Mouse (Mus musculus) intestine, embryonic 14.5 days (tissue): ENCODE measurements around the gene Tgfb3. TPM values are rescaled to one million over a fixed set of nuclear protein-coding genes. Genes with fewer than 3 reads are reported as not detected.

Source experiments
- ATAC-seq: fragments of 200-750 bp; cut with Nextera tagmentation; replicated peaks from 2 replicates; pipeline ENCODE4 v1.8.0; 2017; ENCODE audit warnings: low read depth, moderate number of reproducible peaks, moderate TSS enrichment, moderate library complexity; ENCODE audit not compliant: low FRiP score, low TSS enrichment
- DNase-seq: peaks from one replicate; pipeline ENCODE4 v3.0.0-alpha.2; 2018; ENCODE audit warnings: low spot score
- H3K27ac ChIP-seq: fragments of 300-500 bp; sonication (generic); 2 replicates; pipeline ENCODE4 v1.5.1; 2014; ENCODE audit warnings: low read depth, mild to moderate bottlenecking, control low read depth
- H3K27me3 ChIP-seq: fragments of 300-500 bp; sonication (generic); replicated peaks from 2 replicates; pipeline ENCODE4 v1.6.1; 2014; ENCODE audit warnings: low read length, control low read depth; ENCODE audit not compliant: control insufficient read depth, insufficient read depth
- H3K36me3 ChIP-seq: fragments of 300-500 bp; sonication (generic); 2 replicates; pipeline ENCODE4 v1.6.1; 2014; ENCODE audit warnings: low read length, control low read depth; ENCODE audit not compliant: control insufficient read depth, insufficient read depth
- H3K4me1 ChIP-seq: fragments of 300-500 bp; sonication (generic); replicated peaks from 2 replicates; pipeline ENCODE4 v1.6.1; 2014; ENCODE audit warnings: low read length, control low read depth, mixed read lengths; ENCODE audit not compliant: control insufficient read depth, insufficient read depth
- H3K4me2 ChIP-seq: fragments of 300-500 bp; sonication (generic); 2 replicates; pipeline ENCODE4 v1.6.1; 2014; ENCODE audit warnings: low read length
- H3K4me3 ChIP-seq: fragments of 300-500 bp; sonication (generic); 2 replicates; pipeline ENCODE4 v1.5.1; 2014; ENCODE audit warnings: low read depth, low read length, control low read depth, mixed read lengths
- H3K9ac ChIP-seq: fragments of 300-500 bp; sonication (generic); 2 replicates; pipeline ENCODE4 v1.6.1; 2014; ENCODE audit warnings: mild to moderate bottlenecking, low read length
- H3K9me3 ChIP-seq: fragments of 300-500 bp; sonication (generic); 2 replicates; pipeline ENCODE4 v1.6.1; 2016; ENCODE audit warnings: low read length, control low read depth; ENCODE audit not compliant: control insufficient read depth
- WGBS: fragments of 180-500 bp; shearing (Covaris S2); extraction: QIAGEN DNeasy Blood & Tissue Kit; methylation state at CpG from one replicate; pipeline ENCODE4 v1.1.7; 2014; 5-methylcytosine and 5-hydroxymethylcytosine counted together
- polyA plus RNA-seq: library from polyadenylated mRNA; unstranded; fragments of >200 nt; fragmentation: Nextera tagmentation; extraction: Ambion mirVana; gene quantifications from 2 replicates; pipeline ENCODE4 v1.2.1, GENCODE M21; 2014

Gene Tgfb3
- polyA plus RNA-seq, 1 experiment from 2014 or later: 22.1 TPM

DNA sequence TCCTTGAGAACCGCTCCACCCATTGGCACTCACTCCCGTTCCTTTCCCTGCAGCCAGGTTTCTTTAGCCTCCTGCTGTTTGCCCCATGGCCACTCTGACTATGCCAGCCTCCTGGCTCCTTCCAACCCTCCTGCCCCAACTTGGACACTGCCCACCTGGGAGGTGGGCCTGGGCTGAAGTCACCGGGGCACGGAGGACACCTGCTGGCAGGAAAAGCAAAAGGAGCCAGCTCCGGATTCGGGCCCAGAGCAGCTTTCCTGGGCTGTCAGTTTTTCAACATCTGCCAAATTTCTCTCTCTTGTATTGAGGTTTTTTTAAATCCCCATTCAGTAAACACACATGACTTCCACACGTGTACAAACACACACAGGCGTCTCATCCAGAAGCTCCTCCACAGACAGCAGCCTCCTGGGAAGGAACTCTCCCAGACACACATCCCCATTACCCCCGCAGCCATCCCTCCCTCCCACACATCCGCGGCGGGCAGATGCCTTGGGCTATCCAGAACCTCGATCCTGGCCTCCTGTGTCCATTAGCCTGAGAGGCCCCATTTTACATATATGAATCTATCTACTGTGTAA lies 2.4 kb downstream of the Tgfb3 start:
- Histone ChIP-seq H3K27ac (no peak overlapping the region), H3K36me3 (no peaks in the 10 kb centered on the region), H3K27me3 (no peaks in the 10 kb centered on the region), H3K9ac (peak overlapping the region; percentile 39), H3K4me2 (peak overlapping the region; percentile 78), H3K4me3 (peak overlapping the region; percentile 54), H3K4me1 (peaks cover 12% of the 10 kb centered on the region), H3K9me3 (no peaks in the 10 kb centered on the region)
- 5% methylated on average over 13 of the region's 13 CpGs for WGBS
- DNase-seq (peak; percentile 58), ATAC-seq (no peak)

DNA sequence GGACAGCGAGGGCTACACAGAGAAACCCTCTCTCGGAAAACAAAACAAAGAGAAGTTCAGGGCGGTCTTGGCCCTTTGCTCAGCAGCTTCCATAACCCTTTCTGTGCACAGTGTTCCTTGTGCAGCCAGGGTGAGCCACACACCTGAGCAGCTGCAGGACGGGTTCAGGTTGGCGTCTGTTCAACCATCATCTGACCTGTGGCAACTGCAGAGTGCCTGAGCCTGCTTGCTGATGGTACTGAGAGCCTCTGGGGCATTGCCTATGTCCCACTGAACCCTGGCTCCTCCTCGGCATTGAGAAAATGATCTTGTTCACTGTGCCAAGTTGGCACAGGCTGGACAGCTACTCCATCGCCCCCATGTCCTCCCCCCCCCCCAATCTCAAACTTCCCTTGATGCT lies 3.5 kb downstream of the Tgfb3 start:
- no peak for ATAC-seq
- 88% methylated on average over 7 of the region's 7 CpGs for WGBS

DNA sequence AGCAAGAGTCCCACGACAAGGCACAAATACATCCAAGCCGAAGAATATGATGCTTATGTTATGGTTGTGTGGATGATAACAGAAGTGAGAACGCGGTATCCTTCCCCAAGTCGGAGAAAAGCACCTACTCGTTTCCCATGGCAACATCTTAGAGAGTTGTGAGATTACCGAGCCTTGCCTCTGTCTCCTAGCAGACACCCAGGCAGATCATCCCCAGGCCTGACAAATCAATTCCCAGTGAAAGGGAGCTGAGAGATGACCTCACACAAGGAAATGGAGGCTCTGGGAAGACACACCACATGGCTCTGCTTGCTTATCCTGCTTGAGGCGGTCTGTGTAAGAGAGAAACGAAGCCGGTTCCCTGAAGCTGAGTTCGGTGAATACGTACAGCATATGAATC lies 4.2 kb downstream of the Tgfb3 start:
- Histone ChIP-seq H3K9me3 (no peaks in the 10 kb centered on the region), H3K36me3 (no peaks in the 10 kb centered on the region), H3K4me3 (no peak overlapping the region), H3K4me1 (peaks cover 12% of the 10 kb centered on the region), H3K9ac (no peak overlapping the region), H3K27me3 (no peaks in the 10 kb centered on the region), H3K4me2 (no peak overlapping the region), H3K27ac (no peak overlapping the region)
- ATAC-seq (no peak), DNase-seq (no peak)
- 80% methylated on average over 12 of the region's 12 CpGs for WGBS

More for the DNA sequence above, 3.5 kb downstream of the Tgfb3 start:
- H3K9ac ChIP-seq: no peak overlapping the region
- H3K27ac ChIP-seq: no peak overlapping the region
- no peak for DNase-seq
- no peaks in the 10 kb centered on the region for H3K9me3 ChIP-seq
- H3K4me1 ChIP-seq: peaks cover 12% of the 10 kb centered on the region
- H3K36me3 ChIP-seq: no peaks in the 10 kb centered on the region
- H3K4me2 ChIP-seq: peak overlapping the region; percentile 78
- H3K27me3 ChIP-seq: no peaks in the 10 kb centered on the region
- no peak overlapping the region for H3K4me3 ChIP-seq

DNA sequence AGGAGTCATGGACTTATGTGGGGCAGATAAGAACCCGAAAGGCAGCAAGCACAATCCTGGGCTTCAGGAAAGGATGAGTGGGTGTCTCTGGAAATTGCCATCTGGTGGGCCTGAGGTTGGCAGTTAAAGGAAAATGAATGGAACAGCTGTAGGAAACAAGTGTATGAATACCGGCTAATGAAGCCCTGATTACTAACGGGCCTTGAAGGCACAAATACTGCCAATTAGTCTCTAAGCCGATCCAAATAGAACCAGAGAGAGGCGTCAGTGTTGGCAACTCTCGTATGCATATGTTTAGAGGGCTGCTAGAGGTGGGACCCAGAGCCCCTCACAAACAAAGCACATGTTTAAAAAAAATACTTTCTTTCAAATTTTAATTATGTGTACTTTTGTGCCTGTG lies 7.4 kb downstream of the Tgfb3 start:
- Histone ChIP-seq H3K4me1 (peaks cover 9% of the 10 kb centered on the region), H3K4me2 (no peak overlapping the region), H3K9me3 (no peaks in the 10 kb centered on the region), H3K36me3 (peaks cover 16% of the 10 kb centered on the region; the same call in 1 of the 2 replicates), H3K4me3 (no peak overlapping the region), H3K27ac (no peak overlapping the region), H3K9ac (no peak overlapping the region), H3K27me3 (no peaks in the 10 kb centered on the region)
- WGBS: 92% methylated on average over 6 of the region's 6 CpGs
- DNase-seq: no peak
- no peak for ATAC-seq

DNA sequence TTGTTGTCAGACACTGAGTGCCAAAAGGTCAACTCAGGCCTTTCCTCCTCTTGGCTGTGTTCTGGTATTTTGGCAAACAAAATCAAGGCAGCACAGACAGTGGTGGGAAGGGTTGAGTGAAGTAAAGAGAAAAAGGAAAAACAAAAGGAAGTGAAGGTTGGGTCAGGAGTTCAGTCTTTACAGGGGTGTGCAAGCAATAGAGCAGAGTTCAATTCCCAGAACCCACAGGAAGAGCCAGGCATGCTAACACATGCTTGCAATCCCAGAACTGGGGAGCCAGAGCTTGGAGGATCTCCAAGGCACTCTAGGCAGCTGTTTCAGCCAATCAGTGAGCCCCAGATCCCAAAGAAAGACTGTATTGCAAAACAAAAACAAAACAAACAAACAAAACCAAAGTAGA lies 14.0 kb downstream of the Tgfb3 start:
- Histone ChIP-seq H3K36me3 (peaks cover 35% of the 10 kb centered on the region), H3K4me2 (no peak overlapping the region), H3K4me3 (no peak overlapping the region), H3K9ac (no peak overlapping the region), H3K27me3 (no peaks in the 10 kb centered on the region), H3K27ac (no peak overlapping the region), H3K9me3 (no peaks in the 10 kb centered on the region), H3K4me1 (no peaks in the 10 kb centered on the region)
- no peak for DNase-seq
- ATAC-seq: no peak

DNA sequence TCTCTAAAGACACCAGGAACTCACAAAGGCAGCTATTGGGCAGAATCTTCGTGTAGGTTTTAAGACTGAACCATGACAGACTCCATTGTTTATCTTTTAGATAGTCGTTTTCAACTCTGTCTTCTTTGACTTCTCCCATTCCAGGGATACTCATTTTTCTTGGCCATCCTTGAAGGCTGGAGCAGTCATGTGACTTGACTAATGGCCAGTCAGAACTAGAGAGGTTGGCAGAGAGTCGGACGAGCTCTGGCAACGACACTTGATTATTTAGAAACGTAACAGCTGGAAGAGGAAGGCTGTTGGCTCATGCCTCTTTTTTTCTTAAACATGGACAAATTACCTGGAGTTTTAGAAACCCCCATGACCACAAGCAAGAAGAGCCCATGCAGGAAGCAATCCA lies 19.5 kb downstream of the Tgfb3 start:
- no peak overlapping the region for H3K27ac ChIP-seq
- ATAC-seq (no peak), DNase-seq (no peak)
- H3K9ac ChIP-seq: no peak overlapping the region
- H3K27me3 ChIP-seq: no peaks in the 10 kb centered on the region
- H3K4me3 ChIP-seq: no peak overlapping the region
- 56% methylated on average over 6 of the region's 6 CpGs for WGBS
- no peak overlapping the region for H3K4me2 ChIP-seq
- H3K4me1 ChIP-seq: no peaks in the 10 kb centered on the region
- H3K36me3 ChIP-seq: peaks cover 38% of the 10 kb centered on the region
- H3K9me3 ChIP-seq: no peaks in the 10 kb centered on the region

DNA sequence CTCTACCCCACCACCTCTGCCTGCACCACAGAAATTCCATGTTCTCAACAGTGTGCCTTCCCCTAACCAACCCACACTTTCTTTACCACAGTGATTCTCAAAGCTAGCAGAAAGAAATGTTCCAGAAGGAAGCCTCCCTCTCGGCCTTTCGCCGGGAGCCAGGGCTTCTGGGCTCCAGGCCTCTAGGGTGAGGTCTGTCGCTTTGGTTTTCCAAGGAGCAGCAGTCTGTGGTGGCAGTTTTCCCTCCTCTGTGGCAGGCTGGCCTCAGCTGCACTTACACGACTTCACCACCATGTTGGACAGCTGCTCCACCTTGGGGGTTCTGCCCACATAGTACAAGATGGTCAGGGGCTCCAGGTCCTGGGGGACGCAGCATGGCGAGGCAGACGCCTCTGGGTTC lies 21.3 kb downstream of the Tgfb3 start:
- Histone ChIP-seq H3K27ac (no peak overlapping the region), H3K4me1 (no peaks in the 10 kb centered on the region), H3K9ac (no peak overlapping the region), H3K9me3 (no peaks in the 10 kb centered on the region), H3K36me3 (peaks cover 34% of the 10 kb centered on the region), H3K27me3 (no peaks in the 10 kb centered on the region), H3K4me2 (no peak overlapping the region), H3K4me3 (no peak overlapping the region)
- 86% methylated on average over 8 of the region's 8 CpGs for WGBS
- DNase-seq (no peak), ATAC-seq (no peak)

DNA sequence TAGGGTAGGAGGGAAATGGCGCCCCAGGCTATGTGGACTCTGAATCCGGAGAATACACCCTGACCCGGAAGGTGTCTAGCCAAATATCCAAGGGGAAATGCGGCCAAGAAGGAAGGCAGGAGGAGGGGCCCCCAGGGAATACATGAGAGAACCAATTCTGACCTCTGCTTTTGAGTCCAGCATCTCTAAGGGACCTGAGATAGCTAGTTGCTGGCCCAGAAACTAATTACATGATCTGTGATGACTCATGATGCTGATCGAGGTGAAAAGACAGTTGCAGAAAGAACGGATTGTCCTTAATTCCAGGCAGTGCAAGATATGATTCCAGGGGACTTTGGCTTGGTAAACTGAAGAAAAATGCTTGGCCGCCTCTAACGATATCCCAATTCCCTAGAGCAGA lies 21.9 kb downstream of the Tgfb3 start:
- DNase-seq (no peak), ATAC-seq (no peak)
- Histone ChIP-seq H3K4me2 (no peak overlapping the region), H3K9ac (no peak overlapping the region), H3K27ac (no peak overlapping the region), H3K4me1 (no peaks in the 10 kb centered on the region), H3K36me3 (peaks cover 30% of the 10 kb centered on the region), H3K27me3 (no peaks in the 10 kb centered on the region), H3K9me3 (no peaks in the 10 kb centered on the region), H3K4me3 (no peak overlapping the region)
- 90% methylated on average over 8 of the region's 8 CpGs for WGBS

DNA sequence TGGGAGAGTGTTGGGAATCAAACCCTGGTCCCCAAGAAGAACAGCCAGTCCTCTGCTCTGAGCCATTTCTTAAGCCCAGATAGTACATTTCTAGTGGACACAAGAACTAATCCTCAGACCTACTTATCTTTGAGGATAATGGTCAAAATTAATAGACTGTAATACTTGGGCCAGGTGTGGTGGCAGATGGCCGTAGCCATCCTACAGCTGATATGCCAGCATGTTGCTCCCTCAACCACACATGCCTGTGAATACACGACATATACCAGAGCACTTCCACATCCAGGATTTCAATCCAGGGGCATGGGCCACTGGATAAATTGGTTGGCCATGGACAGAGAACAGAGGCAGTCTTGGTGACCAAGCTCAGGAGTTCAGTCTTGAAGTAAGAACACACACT lies 23.5 kb downstream of the Tgfb3 start:
- Histone ChIP-seq H3K4me1 (no peaks in the 10 kb centered on the region), H3K9ac (no peak overlapping the region), H3K36me3 (peaks cover 25% of the 10 kb centered on the region), H3K4me2 (no peak overlapping the region), H3K27ac (no peak overlapping the region), H3K27me3 (no peaks in the 10 kb centered on the region), H3K4me3 (no peak overlapping the region), H3K9me3 (no peaks in the 10 kb centered on the region)
- DNase-seq (no peak), ATAC-seq (no peak)
- WGBS: 93% methylated on average over 2 of the region's 2 CpGs
